Mouse (Mus musculus) embryonic facial prominence, embryonic 10.5 days (tissue): Measurements from ENCODE around the gene Alk. TPM values are rescaled to one million over a fixed set of nuclear protein-coding genes. Genes with fewer than 3 reads are reported as not detected.

Experiments used
- DNase-seq: peaks from one replicate; pipeline ENCODE4 v3.0.0-alpha.2; 2017; ENCODE audit warnings: low spot score
- H3K27ac ChIP-seq: fragments of 300-500 bp; sonication (generic); replicated peaks from 2 replicates; pipeline ENCODE4 v1.5.1; 2016; ENCODE audit warnings: mild to moderate bottlenecking
- H3K27me3 ChIP-seq: fragments of 300-500 bp; sonication (generic); replicated peaks from 2 replicates; pipeline ENCODE4 v1.6.1; 2016; ENCODE audit warnings: low read depth, mild to moderate bottlenecking; ENCODE audit not compliant: poor library complexity, severe bottlenecking
- H3K36me3 ChIP-seq: fragments of 300-500 bp; sonication (generic); replicated peaks from 2 replicates; pipeline ENCODE4 v1.6.1; 2016; ENCODE audit warnings: mild to moderate bottlenecking, moderate library complexity
- H3K4me1 ChIP-seq: fragments of 300-500 bp; sonication (generic); 2 replicates; pipeline ENCODE4 v1.6.1; 2016
- H3K4me3 ChIP-seq: fragments of 300-500 bp; sonication (generic); 2 replicates; pipeline ENCODE4 v1.5.1; 2016; ENCODE audit warnings: mild to moderate bottlenecking, moderate library complexity
- H3K9me3 ChIP-seq: fragments of 300-500 bp; sonication (generic); 2 replicates; pipeline ENCODE4 v1.6.1; 2016; ENCODE audit warnings: mild to moderate bottlenecking
- WGBS: fragments of 180-500 bp; shearing (Covaris S2); methylation state at CpG from one replicate; pipeline ENCODE4 v1.1.7; 2016; 5-methylcytosine and 5-hydroxymethylcytosine counted together
- polyA plus RNA-seq: library from polyadenylated mRNA; unstranded; fragments of >200 nt; fragmentation: Nextera tagmentation; extraction: Ambion mirVana; gene quantifications from 2 replicates; pipeline ENCODE4 v1.2.1, GENCODE M21; 2016

Alk gene
- polyA plus RNA-seq, 1 experiment from 2014 or later, result 0.40 TPM

GRCm38 (mm10) chr17:72474166-72474565 lies 130.3 kb downstream of the Alk start:
- H3K4me1 ChIP-seq, result peaks cover 4% of the 10 kb centered on the region; the same call in 1 of the 2 replicates
- no peaks in the 10 kb centered on the region for H3K36me3 ChIP-seq
- no peaks in the 10 kb centered on the region for H3K27me3 ChIP-seq
- no peak overlapping the region for H3K4me3 ChIP-seq
- no peak for DNase-seq
- no peaks in the 10 kb centered on the region for H3K9me3 ChIP-seq
- 79% methylated on average over 5 of the region's 5 CpGs for WGBS
- no peak overlapping the region for H3K27ac ChIP-seq

- H3K9me3 ChIP-seq, result 0 out of 2 replicates have a peak, but pooled peaks cover 5% of the 10 kb centered on the region
- WGBS, result 82% methylated on average over 4 of the region's 4 CpGs
- H3K4me3 ChIP-seq, result no peak overlapping the region
- H3K36me3 ChIP-seq, result no peaks in the 10 kb centered on the region
- no peaks in the 10 kb centered on the region for H3K4me1 ChIP-seq
- no peak overlapping the region for H3K27ac ChIP-seq
- DNase-seq, result no peak
- H3K27me3 ChIP-seq, result no peaks in the 10 kb centered on the region
Observed at GRCm38 (mm10) chr17:72448477-72448876, 155.9 kb downstream of the Alk start.

- no peak overlapping the region for H3K27ac ChIP-seq
- no peak for DNase-seq
- H3K36me3 ChIP-seq, result no peaks in the 10 kb centered on the region
- H3K4me3 ChIP-seq, result no peak overlapping the region
- no peaks in the 10 kb centered on the region for H3K4me1 ChIP-seq
- 0 out of 2 replicates have a peak, but pooled peaks cover 5% of the 10 kb centered on the region for H3K9me3 ChIP-seq
- H3K27me3 ChIP-seq, result no peaks in the 10 kb centered on the region
- 75% methylated on average over 3 of the region's 3 CpGs for WGBS
Observed at GRCm38 (mm10) chr17:72445204-72446177, 158.9 kb downstream of the Alk start.

GRCm38 (mm10) chr17:72417451-72417850 lies 187.0 kb downstream of the Alk start:
- no peak overlapping the region for H3K27ac ChIP-seq

GRCm38 (mm10) chr17:72414676-72415075 lies 189.8 kb downstream of the Alk start:
- Histone ChIP-seq H3K27ac (no peak overlapping the region), H3K27me3 (no peaks in the 10 kb centered on the region), H3K36me3 (no peaks in the 10 kb centered on the region), H3K4me1 (no peaks in the 10 kb centered on the region), H3K9me3 (no peaks in the 10 kb centered on the region), H3K4me3 (no peak overlapping the region)
- no peak for DNase-seq

More at GRCm38 (mm10) chr17:72417451-72417850, 187.0 kb downstream of the Alk start:
- Histone ChIP-seq H3K36me3 (no peaks in the 10 kb centered on the region), H3K9me3 (no peaks in the 10 kb centered on the region), H3K4me1 (no peaks in the 10 kb centered on the region), H3K4me3 (no peak overlapping the region), H3K27me3 (no peaks in the 10 kb centered on the region)
- DNase-seq, result no peak
- 90% methylated on average over 4 of the region's 4 CpGs for WGBS

- Histone ChIP-seq H3K4me1 (no peaks in the 10 kb centered on the region), H3K9me3 (no peaks in the 10 kb centered on the region), H3K27me3 (no peaks in the 10 kb centered on the region), H3K4me3 (no peak overlapping the region), H3K36me3 (no peaks in the 10 kb centered on the region), H3K27ac (no peak overlapping the region)
- 70% methylated on average over 2 of the region's 2 CpGs for WGBS
- no peak for DNase-seq
Observed at GRCm38 (mm10) chr17:72404813-72405212, 199.6 kb downstream of the Alk start.

GRCm38 (mm10) chr17:72401861-72402260 lies 202.6 kb downstream of the Alk start:
- no peaks in the 10 kb centered on the region for H3K4me1 ChIP-seq
- H3K36me3 ChIP-seq, result no peaks in the 10 kb centered on the region
- H3K9me3 ChIP-seq, result no peaks in the 10 kb centered on the region
- no peak overlapping the region for H3K4me3 ChIP-seq
- no peaks in the 10 kb centered on the region for H3K27me3 ChIP-seq
- no peak for DNase-seq
- no peak overlapping the region for H3K27ac ChIP-seq
- 90% methylated on average over 3 of the region's 3 CpGs for WGBS

GRCm38 (mm10) chr17:72401349-72401748 lies 203.1 kb downstream of the Alk start:
- Histone ChIP-seq H3K36me3 (no peaks in the 10 kb centered on the region), H3K4me3 (no peak overlapping the region), H3K9me3 (no peaks in the 10 kb centered on the region), H3K4me1 (peaks cover 2% of the 10 kb centered on the region; the same call in 1 of the 2 replicates), H3K27me3 (no peaks in the 10 kb centered on the region), H3K27ac (no peak overlapping the region)
- 84% methylated on average over 2 of the region's 2 CpGs for WGBS
- DNase-seq, result no peak

- 74% methylated on average over 3 of the region's 3 CpGs for WGBS
Observed at GRCm38 (mm10) chr17:72399331-72400059, 204.9 kb downstream of the Alk start.

GRCm38 (mm10) chr17:72395956-72396355 lies 208.5 kb downstream of the Alk start:
- peak; percentile 19 for DNase-seq
- WGBS, result 56% methylated on average over 8 of the region's 8 CpGs
- Histone ChIP-seq H3K36me3 (no peaks in the 10 kb centered on the region), H3K9me3 (no peaks in the 10 kb centered on the region), H3K4me1 (peaks cover 10% of the 10 kb centered on the region), H3K27me3 (no peaks in the 10 kb centered on the region), H3K4me3 (no peak overlapping the region), H3K27ac (no peak overlapping the region)

More at GRCm38 (mm10) chr17:72399331-72400059, 204.9 kb downstream of the Alk start:
- H3K27ac ChIP-seq, result no peak overlapping the region
- no peaks in the 10 kb centered on the region for H3K9me3 ChIP-seq
- no peak overlapping the region for H3K4me3 ChIP-seq
- H3K36me3 ChIP-seq, result no peaks in the 10 kb centered on the region
- H3K27me3 ChIP-seq, result no peaks in the 10 kb centered on the region
- peaks cover 10% of the 10 kb centered on the region for H3K4me1 ChIP-seq
- no peak for DNase-seq

- Histone ChIP-seq H3K4me1 (no peaks in the 10 kb centered on the region), H3K36me3 (no peaks in the 10 kb centered on the region), H3K27ac (no peak overlapping the region), H3K4me3 (no peak overlapping the region), H3K27me3 (no peaks in the 10 kb centered on the region), H3K9me3 (no peaks in the 10 kb centered on the region)
- no peak for DNase-seq
- 81% methylated on average over 4 of the region's 4 CpGs for WGBS
Observed at GRCm38 (mm10) chr17:72368991-72369390, 235.4 kb downstream of the Alk start.

- H3K4me3 ChIP-seq, result no peak overlapping the region
- WGBS, result 91% methylated on average over 10 of the region's 10 CpGs
- 0 out of 2 replicates have a peak, but pooled peaks cover under 1% of the 10 kb centered on the region for H3K9me3 ChIP-seq
- no peaks in the 10 kb centered on the region for H3K4me1 ChIP-seq
- no peak for DNase-seq
- no peak overlapping the region for H3K27ac ChIP-seq
- no peaks in the 10 kb centered on the region for H3K36me3 ChIP-seq
- no peaks in the 10 kb centered on the region for H3K27me3 ChIP-seq
Observed at GRCm38 (mm10) chr17:72362811-72363496, 241.5 kb downstream of the Alk start.
